Mouse (Mus musculus) limb, embryonic 14.5 days (tissue): ENCODE results near the gene Nosip. TPM values are rescaled to one million over a fixed set of nuclear protein-coding genes. Genes with fewer than 3 reads are reported as not detected.

Experiments
- ATAC-seq: fragments of 200-750 bp; cut with Nextera tagmentation; 2 replicates; pipeline ENCODE4 v1.8.0; 2017; ENCODE audit warnings: low read depth, moderate number of reproducible peaks, moderate TSS enrichment; ENCODE audit not compliant: low FRiP score
- DNase-seq: peaks from one replicate; pipeline ENCODE4 v3.0.0-alpha.2; 2015; ENCODE audit warnings: low spot score
- H3K27ac ChIP-seq: fragments of 300-500 bp; sonication (generic); replicated peaks from 2 replicates; pipeline ENCODE4 v1.5.1; 2014; ENCODE audit warnings: low read depth, mild to moderate bottlenecking, low read length, moderate library complexity, mixed read lengths
- H3K27me3 ChIP-seq: fragments of 300-500 bp; sonication (generic); 2 replicates; pipeline ENCODE4 v1.6.1; 2014; ENCODE audit warnings: low read length, mixed read lengths; ENCODE audit not compliant: control insufficient read depth, insufficient read depth
- H3K36me3 ChIP-seq: fragments of 300-500 bp; sonication (generic); 2 replicates; pipeline ENCODE4 v1.6.1; 2014; ENCODE audit warnings: mild to moderate bottlenecking, low read length, moderate library complexity, mixed read lengths; ENCODE audit not compliant: control insufficient read depth, insufficient read depth
- H3K4me1 ChIP-seq: fragments of 300-500 bp; sonication (generic); 2 replicates; pipeline ENCODE4 v1.6.1; 2014; ENCODE audit warnings: antibody characterized with exemption, low read length, mixed read lengths; ENCODE audit not compliant: control insufficient read depth, insufficient read depth
- H3K4me2 ChIP-seq: fragments of 300-500 bp; sonication (generic); replicated peaks from 2 replicates; pipeline ENCODE4 v1.6.1; 2014; ENCODE audit warnings: low read depth, mild to moderate bottlenecking, low read length, moderate library complexity; ENCODE audit not compliant: severe bottlenecking
- H3K4me3 ChIP-seq: fragments of 300-500 bp; sonication (generic); replicated peaks from 2 replicates; pipeline ENCODE4 v1.5.1; 2014; ENCODE audit warnings: low read length
- H3K9ac ChIP-seq: fragments of 300-500 bp; sonication (generic); 2 replicates; pipeline ENCODE4 v1.6.1; 2014; ENCODE audit warnings: mild to moderate bottlenecking, low read depth, low read length, moderate library complexity; ENCODE audit not compliant: severe bottlenecking
- H3K9me3 ChIP-seq: fragments of 300-500 bp; sonication (generic); 2 replicates; pipeline ENCODE4 v1.6.1; 2016; ENCODE audit warnings: low read length; ENCODE audit not compliant: control insufficient read depth
- POLR2A ChIP-seq: fragments of 200-500 bp; IDR thresholded peaks from 2 replicates; pipeline ENCODE4 v1.8.0; 2012; ENCODE audit warnings: inconsistent platforms, mild to moderate bottlenecking, moderate library complexity, borderline replicate concordance; ENCODE audit not compliant: insufficient read depth, insufficient read length; ENCODE audit errors: extremely low read depth
- WGBS: fragments of 180-500 bp; shearing (Covaris S2); extraction: QIAGEN DNeasy Blood & Tissue Kit; methylation state at CpG from one replicate; pipeline ENCODE4 v1.1.7; 2014; 5-methylcytosine and 5-hydroxymethylcytosine counted together
- polyA plus RNA-seq, 2 experiments: library from polyadenylated mRNA; depleted of rRNA in 1 of 2; stranded (reverse) in 1 of 2; unstranded in 1 of 2; fragments of >200 nt; fragmentation: Nextera tagmentation in 1 of 2; extraction: Ambion mirVana in 1 of 2; gene quantifications; 2 replicates each; pipeline versions ENCODE4 v1.2.1 to v1.2.3; 2012 to 2014

Gene Nosip
- polyA plus RNA-seq, 2 experiments: 68.1 to 82.7 TPM

DNA sequence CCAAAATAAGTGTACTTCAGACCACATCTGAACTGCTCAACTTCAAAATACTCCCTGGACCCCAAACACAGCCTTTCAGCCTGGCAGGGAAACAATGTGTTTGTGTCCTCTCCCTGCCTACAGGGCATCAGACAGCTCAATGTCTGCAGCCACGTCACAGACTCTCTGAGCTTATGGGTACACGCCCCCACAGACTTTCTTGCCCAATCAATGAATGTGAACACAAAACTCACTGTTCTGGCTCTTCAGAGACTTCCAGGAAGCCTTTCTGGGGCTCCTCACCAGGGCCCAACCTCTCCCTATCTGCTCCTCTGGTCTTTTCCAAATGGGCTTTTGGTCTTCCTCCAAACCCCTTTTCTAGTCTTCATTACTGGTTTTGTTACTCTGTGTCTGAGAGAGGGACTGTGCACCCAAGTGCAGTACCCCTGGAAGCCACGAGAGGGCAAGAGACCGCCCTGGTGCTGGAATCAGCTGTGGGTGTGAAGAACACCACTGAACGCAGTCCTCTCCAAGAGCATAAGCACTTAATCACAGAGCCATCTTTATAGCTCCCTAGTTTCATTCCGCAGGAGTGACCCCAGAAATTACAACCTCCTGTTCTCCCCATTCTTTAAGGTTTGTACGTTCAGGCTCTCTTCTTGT, 24.4 kb upstream of the Nosip start:
- Histone ChIP-seq H3K4me1 (no peaks in the 10 kb centered on the region), H3K27ac (no peak overlapping the region), H3K4me2 (no peak overlapping the region), H3K9me3 (no peaks in the 10 kb centered on the region), H3K36me3 (peaks cover 99% of the 10 kb centered on the region), H3K9ac (no peak overlapping the region), H3K4me3 (no peak overlapping the region), H3K27me3 (no peaks in the 10 kb centered on the region)
- DNase-seq (no peak), ATAC-seq (no peak)
- TF ChIP-seq POLR2A: no peak
- WGBS: 64% methylated on average over 7 of the region's 7 CpGs

- WGBS: 92% methylated on average over 9 of the region's 9 CpGs
- TF ChIP-seq POLR2A: no peak
- peaks cover 99% of the 10 kb centered on the region for H3K36me3 ChIP-seq
These were observed 23.8 kb upstream of the Nosip start for GRCm38 (mm10) chr7:45038411-45038810.

DNA sequence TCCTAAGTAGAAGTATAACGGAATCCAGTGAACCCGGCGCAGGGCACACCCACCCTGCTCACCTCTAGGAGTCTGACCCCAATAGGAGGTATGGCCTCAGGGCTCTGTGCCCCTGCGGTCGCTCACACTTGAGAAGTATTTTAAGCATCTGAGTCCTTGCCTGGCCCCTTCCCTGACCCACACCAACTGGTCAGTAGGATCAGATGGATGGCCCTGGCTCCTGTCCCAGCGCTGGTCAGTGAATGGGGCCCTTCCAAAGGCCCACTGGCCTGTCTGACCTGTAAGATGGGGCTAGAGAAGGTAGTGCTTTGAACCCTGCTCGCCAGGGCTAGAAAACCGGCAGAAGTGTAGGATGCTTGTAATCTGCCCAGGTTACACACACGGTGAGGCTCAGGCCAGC, 21.4 kb upstream of the Nosip start:
- H3K9ac ChIP-seq: no peak overlapping the region
- H3K4me3 ChIP-seq: no peak overlapping the region
- H3K4me1 ChIP-seq: no peaks in the 10 kb centered on the region
- ATAC-seq (no peak), DNase-seq (no peak)
- peaks cover 99% of the 10 kb centered on the region for H3K36me3 ChIP-seq
- H3K27ac ChIP-seq: no peak overlapping the region
- H3K4me2 ChIP-seq: no peak overlapping the region
- no peaks in the 10 kb centered on the region for H3K27me3 ChIP-seq
- H3K9me3 ChIP-seq: no peaks in the 10 kb centered on the region
- 92% methylated on average over 9 of the region's 9 CpGs for WGBS
- TF ChIP-seq POLR2A: no peak

More at GRCm38 (mm10) chr7:45038411-45038810, 23.8 kb upstream of the Nosip start:
- Histone ChIP-seq H3K4me3 (no peak overlapping the region), H3K27me3 (no peaks in the 10 kb centered on the region), H3K9ac (no peak overlapping the region), H3K4me1 (no peaks in the 10 kb centered on the region), H3K4me2 (no peak overlapping the region), H3K9me3 (no peaks in the 10 kb centered on the region), H3K27ac (no peak overlapping the region)
- ATAC-seq (no peak), DNase-seq (no peak)

GRCm38 (mm10) chr7:45043307-45043706, 18.9 kb upstream of the Nosip start:
- no peak for DNase-seq
- 97% methylated on average over 14 of the region's 14 CpGs for WGBS
- no peak overlapping the region for H3K9ac ChIP-seq
- H3K9me3 ChIP-seq: no peaks in the 10 kb centered on the region
- no peak for TF ChIP-seq POLR2A
- no peak overlapping the region for H3K4me2 ChIP-seq
- H3K27me3 ChIP-seq: no peaks in the 10 kb centered on the region
- H3K4me3 ChIP-seq: no peak overlapping the region
- peaks cover 99% of the 10 kb centered on the region for H3K36me3 ChIP-seq
- no peak for ATAC-seq
- no peaks in the 10 kb centered on the region for H3K4me1 ChIP-seq
- no peak overlapping the region for H3K27ac ChIP-seq

GRCm38 (mm10) chr7:45045741-45046140, 16.5 kb upstream of the Nosip start:
- Histone ChIP-seq H3K4me3 (no peak overlapping the region), H3K4me1 (0 out of 2 replicates have a peak, but pooled peaks cover 3% of the 10 kb centered on the region), H3K36me3 (peaks cover 100% of the 10 kb centered on the region), H3K27me3 (no peaks in the 10 kb centered on the region), H3K9me3 (no peaks in the 10 kb centered on the region), H3K9ac (no peak overlapping the region), H3K27ac (no peak overlapping the region), H3K4me2 (no peak overlapping the region)
- DNase-seq (no peak), ATAC-seq (no peak)
- 93% methylated on average over 22 of the region's 22 CpGs for WGBS
- no peak for TF ChIP-seq POLR2A
